Mouse (Mus musculus): Measurements from ENCODE around the gene Mitf. TPM values are rescaled to one million over a fixed set of nuclear protein-coding genes. Genes with fewer than 3 reads are reported as not detected.

The Mitf gene
- total RNA-seq, 2 experiments from 2014 or later = 11.0 to 11.5 TPM

DNA sequence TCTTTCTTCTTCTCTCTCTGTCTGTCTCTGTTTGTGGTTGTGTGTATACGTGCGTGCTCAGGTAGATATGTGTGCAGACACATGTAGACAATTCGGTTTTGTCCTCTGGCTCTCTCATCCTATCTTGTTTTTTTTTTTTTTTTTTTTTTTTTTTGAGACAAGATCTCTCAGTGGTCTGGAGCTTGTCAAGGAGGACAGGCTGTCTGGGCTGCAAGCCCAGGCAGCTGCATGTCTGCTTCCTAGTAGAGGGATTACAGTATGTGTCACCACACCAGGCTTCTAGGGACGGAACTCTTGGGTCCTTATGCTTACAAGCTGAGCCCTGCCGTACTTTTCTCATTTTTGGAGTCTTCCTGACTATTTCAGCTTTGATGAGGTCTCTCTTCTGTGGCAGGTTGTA, 73.5 kb downstream of the Mitf start:
- no peak for DNase-seq

DNA sequence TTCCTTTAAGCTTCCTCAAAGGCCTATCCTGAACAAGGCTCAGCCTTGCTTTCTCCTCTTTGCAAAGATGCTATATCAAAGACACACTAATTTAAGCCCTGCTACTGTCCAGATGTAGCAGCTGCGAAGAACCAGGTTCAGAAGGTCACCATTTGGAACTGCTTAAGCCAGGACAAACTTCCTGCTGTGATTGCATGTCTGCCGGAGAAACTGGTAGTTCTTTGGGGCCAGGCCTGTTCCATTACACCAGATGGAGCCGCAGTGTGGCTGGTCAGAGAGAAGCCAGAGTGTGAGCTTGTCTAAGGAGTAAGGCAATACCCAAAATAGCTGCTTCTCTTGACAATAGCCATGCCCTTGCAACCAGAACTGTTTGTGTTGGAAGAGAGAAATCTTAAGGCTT, 75.1 kb downstream of the Mitf start:
- DNase-seq = peak; percentile 17

DNA sequence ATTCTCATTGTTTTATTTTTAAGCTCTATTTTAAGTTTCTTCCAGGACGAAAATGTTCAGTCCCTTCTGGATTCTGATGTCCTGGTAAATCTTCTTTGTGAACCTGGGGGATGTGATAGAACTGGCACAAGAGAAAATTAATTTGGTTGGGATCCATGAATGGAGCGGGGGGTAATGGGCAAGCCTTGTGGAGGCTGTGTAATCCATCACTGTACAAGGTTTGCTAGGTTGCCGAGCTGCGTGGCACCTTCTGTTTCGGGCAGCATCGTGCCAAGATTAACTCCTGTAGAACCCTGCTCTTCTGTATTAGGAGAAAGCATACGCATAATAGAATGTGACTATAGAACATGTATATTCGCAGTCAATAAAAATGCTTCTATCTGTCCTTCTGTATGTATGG, 76.1 kb downstream of the Mitf start:
- no peak for DNase-seq

GRCm38 (mm10) chr6:97883496-97883895, 76.6 kb downstream of the Mitf start:
- DNase-seq = no peak

DNA sequence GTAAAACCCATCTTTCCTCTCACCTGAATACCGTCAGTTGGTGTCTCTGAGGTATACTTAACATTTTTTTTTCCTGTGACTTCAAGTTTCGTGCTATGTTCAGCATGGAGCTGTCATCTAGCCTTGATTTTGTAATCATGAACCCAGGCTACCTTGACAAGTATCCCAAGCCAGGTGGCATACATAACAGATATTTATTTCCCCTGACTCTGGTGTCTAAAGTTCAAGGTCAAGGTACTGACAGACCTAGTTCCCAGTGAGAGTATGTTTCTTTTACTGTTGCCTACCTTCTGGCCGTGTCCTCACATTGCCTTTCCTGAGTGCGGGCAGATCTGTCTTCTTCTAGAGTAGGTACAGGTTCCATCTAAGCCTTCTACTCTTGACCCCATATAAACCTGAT, 78.1 kb downstream of the Mitf start:
- no peak for DNase-seq

DNA sequence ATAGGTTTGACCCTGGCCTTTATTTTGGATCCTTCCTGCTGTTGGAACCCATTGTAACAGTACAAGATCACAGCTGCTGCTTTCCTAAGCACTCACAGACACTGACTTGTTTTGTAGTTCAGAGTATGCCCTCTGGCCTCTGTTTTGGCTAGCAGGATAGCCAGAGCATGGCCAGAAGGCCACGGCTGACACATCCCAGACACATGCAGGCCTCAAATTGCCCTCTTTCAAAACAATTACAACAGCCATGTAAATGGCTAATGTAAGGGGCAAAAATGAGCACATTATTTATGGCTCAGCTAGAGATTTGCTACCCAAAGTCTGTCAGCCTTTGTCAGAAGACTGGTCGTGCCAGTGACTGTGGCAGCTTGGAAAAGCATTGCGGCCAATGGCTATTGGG, 78.8 kb downstream of the Mitf start:
- no peak for DNase-seq

DNA sequence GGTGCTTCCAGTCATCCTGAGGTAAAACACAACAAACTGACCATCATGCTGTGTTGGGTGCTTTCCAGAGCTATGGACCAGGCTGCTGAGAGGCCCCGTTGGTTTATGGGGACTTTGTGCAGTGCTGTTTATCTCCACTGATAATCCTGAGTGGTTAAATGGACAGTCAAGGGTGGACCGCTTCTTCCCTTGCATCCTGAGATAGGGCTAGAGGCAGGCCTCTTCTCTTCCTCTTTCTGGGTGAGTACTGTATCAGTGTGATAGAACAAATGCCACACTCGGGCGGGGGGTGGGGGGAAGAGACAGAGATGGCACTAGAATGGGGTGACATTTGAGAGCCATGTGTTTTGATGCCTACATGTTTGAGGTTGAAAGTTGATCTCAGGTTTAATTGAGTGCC, 81.0 kb downstream of the Mitf start:
- no peak for DNase-seq

- no peak for DNase-seq
Observed at GRCm38 (mm10) chr6:97888596-97888995, 81.7 kb downstream of the Mitf start.

- no peak for DNase-seq
Observed at GRCm38 (mm10) chr6:97893546-97893945, 86.7 kb downstream of the Mitf start.

DNA sequence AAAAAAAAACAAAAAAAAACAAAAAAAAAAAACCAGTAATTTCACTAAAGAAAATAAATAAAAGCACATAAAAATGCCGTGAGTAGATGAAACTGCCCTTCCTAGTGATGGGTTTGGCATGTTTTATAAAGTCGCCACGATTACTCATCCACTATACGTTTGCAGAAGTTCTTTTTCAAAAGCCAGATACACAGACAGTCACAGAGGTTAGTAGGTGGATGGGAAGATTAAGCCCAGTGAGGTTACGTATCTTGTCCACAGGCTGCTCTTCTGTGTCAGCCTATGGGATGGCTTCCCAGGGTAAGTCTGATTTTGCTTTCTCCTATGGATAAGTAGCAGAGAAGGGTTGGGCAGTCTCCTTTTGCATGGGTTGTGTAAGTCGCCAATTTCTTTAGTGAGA, 90.3 kb downstream of the Mitf start:
- DNase-seq = no peak

DNA sequence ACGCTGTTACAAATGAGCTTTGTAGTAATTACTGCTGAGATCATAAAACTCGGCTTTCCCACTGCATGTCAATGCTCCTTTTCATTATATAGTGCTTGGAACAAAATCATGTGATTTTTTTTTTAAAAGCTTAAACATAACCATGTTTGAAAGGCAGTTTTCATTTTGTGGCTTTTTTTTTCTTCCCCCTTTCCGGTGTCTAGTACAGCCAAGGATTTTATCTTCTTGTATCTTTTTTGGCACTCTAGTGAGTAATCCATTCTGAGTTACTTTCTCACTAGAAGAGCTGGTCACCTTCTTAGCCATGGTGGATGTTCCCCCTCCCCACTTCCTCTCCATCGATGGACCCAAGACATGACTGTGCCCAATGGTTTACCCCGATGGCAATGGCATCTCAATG, 91.2 kb downstream of the Mitf start:
- no peak for DNase-seq

- no peak for DNase-seq
Observed at GRCm38 (mm10) chr6:97901561-97901960, 94.7 kb downstream of the Mitf start.

- DNase-seq = no peak
Observed at GRCm38 (mm10) chr6:97902205-97902604, 95.4 kb downstream of the Mitf start.

DNA sequence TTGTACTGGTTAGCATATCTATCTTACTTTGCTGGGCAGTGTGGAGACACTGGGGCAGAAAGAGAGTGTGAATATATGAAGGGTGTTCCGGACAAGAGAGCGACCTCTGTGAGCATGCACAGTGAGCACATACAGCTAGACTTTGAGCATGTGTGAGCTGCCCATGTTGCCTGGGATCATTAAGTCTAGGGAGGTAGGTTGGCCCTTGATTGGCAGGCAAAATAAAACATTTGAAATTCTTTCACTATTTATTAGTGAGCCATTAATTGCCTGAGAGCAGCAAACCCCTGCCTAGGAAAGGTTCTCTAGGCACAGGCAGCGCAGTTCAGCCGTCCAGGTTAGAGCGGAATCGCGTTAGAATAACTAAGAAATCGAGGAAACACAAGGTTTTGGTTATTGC, 107.9 kb downstream of the Mitf start:
- no peak for DNase-seq

DNA sequence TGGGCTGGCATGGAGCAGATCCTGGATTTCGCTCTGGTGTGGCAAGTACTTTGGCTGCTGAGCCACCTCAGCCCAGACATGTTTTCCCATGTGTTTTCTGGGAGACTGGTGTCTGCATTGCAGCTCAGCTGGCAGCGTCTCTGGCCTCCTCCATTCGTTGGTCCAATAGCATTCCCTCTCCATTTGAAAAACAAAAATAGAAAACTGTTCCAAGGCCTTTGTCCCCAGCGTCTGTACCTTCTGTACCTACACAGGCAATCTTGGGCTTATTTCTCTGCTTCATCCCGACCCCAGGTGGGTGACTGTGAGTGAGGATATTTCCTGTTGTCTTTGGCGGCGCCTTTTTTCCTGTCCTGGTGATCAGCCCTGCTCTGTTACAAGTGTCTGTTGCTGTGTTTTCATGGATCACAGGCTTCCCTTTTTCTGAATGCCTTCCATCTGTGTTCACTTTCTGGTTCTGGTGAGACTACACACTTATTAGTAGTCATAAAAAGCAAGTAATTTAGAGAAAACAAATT, 109.6 kb downstream of the Mitf start:
- DNase-seq = no peak

DNA sequence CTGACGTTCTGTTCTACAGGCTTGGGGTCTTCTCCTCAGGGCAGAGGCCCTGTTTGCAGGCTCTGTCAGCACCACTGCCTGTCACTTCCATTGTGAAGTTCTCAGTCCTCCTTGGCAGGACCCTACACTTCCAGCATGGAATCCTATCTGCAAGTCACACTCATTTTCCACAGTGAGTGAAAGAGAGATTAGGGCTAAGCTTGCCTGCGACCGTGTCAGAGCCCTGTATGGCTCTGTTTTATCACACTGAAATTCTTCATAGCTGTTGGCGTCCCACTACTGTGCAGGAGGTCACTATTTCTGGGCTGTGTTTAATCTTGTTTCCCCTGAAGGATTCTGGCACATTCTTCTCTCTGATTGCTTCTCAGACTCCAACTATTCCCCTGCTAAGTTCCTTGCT, 111.2 kb downstream of the Mitf start:
- DNase-seq = no peak

DNA sequence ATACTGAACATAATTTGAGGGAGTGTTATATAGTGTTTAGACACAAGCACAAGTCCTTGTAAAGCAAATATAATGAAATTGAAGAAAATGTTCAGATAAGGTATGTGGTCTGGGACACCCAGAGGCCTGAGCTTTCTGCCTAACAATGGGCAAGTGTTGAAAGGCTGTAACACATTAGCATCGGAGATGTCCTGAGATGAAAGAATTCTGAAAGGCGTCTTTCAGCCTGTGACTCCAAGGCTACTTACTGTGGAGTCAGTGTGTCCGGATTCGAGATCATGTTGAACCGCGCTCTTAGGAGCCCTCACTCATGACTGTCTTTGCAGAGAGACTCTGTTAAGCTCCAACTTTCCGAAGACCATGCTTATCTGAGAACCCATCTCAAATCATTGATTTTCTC, 111.6 kb downstream of the Mitf start:
- DNase-seq = no peak

DNA sequence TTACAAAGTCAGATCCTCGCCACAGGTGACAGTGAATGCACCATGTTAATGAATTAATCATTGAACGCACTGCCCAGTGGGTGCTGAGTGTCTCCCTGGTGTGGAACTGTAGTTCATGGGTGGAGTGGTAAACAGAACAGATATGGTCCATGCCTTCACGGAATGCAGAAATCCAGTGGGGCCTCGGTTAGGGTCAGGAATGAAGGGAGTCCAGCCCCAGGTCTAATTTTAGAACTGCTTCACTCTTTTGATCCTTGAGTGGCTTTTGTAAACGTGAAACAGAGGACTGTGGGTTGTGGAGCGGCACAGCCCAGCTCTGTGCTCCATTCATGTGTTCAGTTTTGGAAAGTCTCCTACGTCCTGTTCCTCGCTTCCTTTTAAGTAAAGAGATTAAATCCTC, 112.4 kb downstream of the Mitf start:
- DNase-seq = no peak

DNA sequence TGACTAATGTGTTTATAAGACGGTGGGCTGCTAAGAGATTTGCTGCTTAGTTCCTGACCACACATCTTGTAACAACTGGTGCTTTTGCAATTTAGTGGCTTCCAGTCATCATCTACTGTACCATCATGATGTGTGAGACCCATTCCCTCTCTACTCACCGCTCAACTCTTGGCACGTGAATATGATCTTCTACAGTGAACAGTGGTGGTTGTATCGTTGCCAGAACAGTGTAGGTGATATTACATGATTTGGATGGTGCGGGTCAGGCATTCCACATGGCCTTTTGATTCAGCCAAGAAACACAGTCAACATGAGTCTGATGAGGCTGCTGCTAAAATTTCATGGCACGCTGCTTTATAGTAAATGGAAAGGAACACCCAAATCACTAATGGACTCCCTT, 114.7 kb downstream of the Mitf start:
- DNase-seq = no peak

DNA sequence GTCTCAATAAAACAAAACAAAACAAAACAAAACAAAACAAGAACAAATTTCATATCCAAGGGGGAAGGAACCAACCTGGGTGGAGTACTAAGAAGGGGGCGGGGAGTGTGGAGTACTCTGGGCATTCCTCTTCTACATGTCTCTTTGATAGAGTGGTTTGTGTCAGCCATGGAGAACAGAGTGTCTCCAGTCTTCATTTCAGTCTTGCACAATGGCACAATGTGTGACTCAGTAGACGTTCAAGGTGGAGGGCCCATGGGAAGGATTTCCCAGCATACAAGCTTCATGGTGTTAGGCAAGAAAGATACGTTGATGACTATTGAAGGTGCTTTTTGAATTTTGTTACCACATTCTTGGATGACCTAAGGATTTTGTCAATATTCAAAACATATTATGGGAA, 117.4 kb downstream of the Mitf start:
- no peak for DNase-seq

- no peak for DNase-seq
Observed at GRCm38 (mm10) chr6:97929051-97929450, 122.2 kb downstream of the Mitf start.

DNA sequence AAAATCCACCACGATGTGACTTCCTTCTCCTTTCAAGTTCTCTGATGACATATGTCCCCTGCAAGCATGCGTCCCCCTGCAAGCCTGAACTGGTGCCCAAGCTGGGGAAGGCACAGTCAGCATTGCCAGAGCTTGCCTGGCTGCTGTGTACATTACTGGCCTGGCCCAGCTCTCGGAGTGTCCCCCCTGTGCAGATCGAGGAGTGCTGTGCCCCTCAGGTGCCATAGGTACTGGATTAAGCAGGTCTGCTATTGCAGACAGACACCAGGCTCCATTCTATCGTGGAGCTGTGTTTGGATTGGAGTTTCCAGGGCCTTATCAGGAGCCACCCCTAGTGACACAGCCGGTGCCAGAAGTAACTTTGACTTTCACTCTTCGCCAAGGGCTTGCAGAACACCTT, 122.6 kb downstream of the Mitf start:
- no peak for DNase-seq

DNA sequence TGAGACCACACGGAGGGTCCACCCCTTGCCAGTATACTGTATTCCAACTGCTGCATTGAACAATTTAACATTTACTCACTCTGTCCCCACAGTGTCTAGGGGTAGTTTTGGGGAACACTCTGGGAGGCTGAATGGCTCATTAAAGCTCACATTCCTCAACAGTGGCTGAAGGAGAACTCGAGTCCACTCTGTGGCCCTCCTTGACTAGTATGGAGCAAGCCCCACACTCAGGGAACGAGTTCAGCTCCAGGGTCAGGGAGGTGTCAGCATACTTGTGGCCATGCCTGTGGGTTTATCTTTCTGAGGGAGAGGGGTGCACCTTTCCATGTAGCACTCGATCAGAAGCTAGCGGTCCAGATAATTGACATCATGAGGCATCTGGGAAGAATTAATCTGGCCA, 130.3 kb downstream of the Mitf start:
- no peak for DNase-seq

DNA sequence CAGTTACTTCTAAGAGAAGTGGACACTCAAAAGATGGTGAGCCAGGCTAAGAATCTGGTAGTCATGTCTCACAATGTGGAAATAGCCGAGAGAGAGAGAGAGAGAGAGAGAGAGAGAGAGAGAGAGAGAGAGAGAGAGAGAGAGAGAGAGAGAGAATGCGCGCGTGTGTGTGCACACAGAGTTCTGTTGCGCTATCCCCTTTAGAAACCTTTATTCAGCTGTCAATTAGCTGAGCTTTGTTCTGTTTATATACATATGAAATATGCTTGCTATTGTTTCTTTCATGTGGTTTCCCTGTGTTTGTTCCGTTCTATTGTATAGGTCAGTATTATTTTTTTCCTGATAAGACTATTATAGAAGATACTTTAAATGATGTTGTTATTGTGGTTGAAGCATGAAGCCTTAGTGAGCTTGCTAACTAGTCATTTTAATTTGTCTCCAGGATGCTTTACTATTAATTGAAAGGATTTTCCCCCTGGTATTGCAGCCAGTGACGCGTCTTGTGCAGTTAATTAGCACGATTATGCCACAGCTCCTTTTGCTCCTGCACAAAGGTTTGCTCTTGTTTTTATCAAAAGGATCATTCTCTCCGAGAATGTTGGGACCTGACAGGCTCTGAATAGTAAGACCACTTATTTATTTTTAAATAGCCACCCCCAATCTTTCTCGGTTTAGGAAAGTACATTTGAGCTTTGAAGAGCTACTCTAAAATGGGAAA, 131.2 kb downstream of the Mitf start:
- no peak for DNase-seq

- no peak for DNase-seq
Observed at GRCm38 (mm10) chr6:97940916-97941315, 134.1 kb downstream of the Mitf start.

All from gastrocnemius, postnatal 25 days (tissue).